Mouse (Mus musculus): ENCODE measurements at regions not wholly inside any gene's neighbourhood (a gene's known extent, or its start where the extent isn't known, plus 50 kb on each side); places are given as distances from the start of the nearest gene placed in this dataset.
A peak's percentile ranks its signal among the peaks of the same experiment; 100 is the strongest.

- no peak for DNase-seq
Measured at GRCm38 (mm10) chr1:133549816-133550215, 60.3 kb downstream of the Snrpe start.

GRCm38 (mm10) chr1:133548971-133549370 lies 61.1 kb downstream of the Snrpe start:
- no peak for DNase-seq

GRCm38 (mm10) chr1:133547541-133547940 lies 62.5 kb downstream of the Snrpe start:
- DNase-seq, result no peak

GRCm38 (mm10) chr1:133544996-133545395 lies 65.1 kb downstream of the Snrpe start:
- DNase-seq, result no peak

GRCm38 (mm10) chr1:133543751-133544150 lies 66.3 kb downstream of the Snrpe start:
- DNase-seq, result peak; percentile 8

- no peak for DNase-seq
Measured at GRCm38 (mm10) chr1:133541996-133542775, 67.9 kb downstream of the Snrpe start.

- DNase-seq, result no peak
Measured at GRCm38 (mm10) chr1:133530698-133531097, 79.4 kb downstream of the Snrpe start.

GRCm38 (mm10) chr1:133529817-133530216 lies 80.3 kb downstream of the Snrpe start:
- DNase-seq, result no peak

- DNase-seq, result no peak
Measured at GRCm38 (mm10) chr1:133527651-133528385, 82.3 kb downstream of the Snrpe start.

- DNase-seq, result no peak
Measured at GRCm38 (mm10) chr1:133522825-133523224, 87.3 kb downstream of the Snrpe start.

GRCm38 (mm10) chr1:133520652-133521051 lies 89.4 kb downstream of the Snrpe start:
- DNase-seq, result no peak

- no peak for DNase-seq
Measured at GRCm38 (mm10) chr1:133517020-133517419, 92.8 kb upstream of the Sox13 start.

- DNase-seq, result no peak
Measured at GRCm38 (mm10) chr1:133504116-133504515, 79.9 kb upstream of the Sox13 start.

GRCm38 (mm10) chr1:133503336-133503735 lies 79.2 kb upstream of the Sox13 start:
- no peak for DNase-seq

GRCm38 (mm10) chr1:133501016-133501415 lies 76.8 kb upstream of the Sox13 start:
- no peak for DNase-seq

- peak; percentile 33 for DNase-seq
Measured at GRCm38 (mm10) chr1:133492986-133493741, 69.0 kb upstream of the Sox13 start.

GRCm38 (mm10) chr1:133492291-133492985 lies 68.3 kb upstream of the Sox13 start:
- peak; percentile 16 for DNase-seq

GRCm38 (mm10) chr1:133491857-133492290 lies 67.7 kb upstream of the Sox13 start:
- DNase-seq, result no peak

GRCm38 (mm10) chr1:133487171-133487901 lies 63.2 kb upstream of the Sox13 start:
- DNase-seq, result no peak

- DNase-seq, result no peak
Measured at GRCm38 (mm10) chr1:133486370-133486769, 62.2 kb upstream of the Sox13 start.

- DNase-seq, result no peak
Measured at GRCm38 (mm10) chr1:133482891-133483290, 58.7 kb upstream of the Sox13 start.
